Mouse (Mus musculus): ENCODE results near the gene Nphp3.

- no peak for TF ChIP-seq EP300 (IDR thresholded peaks at IDR 0.05)
- TF ChIP-seq CTCF (IDR thresholded peaks at IDR 0.05) = no peak
Measured at GRCm38 (mm10) chr9:104027186-104027585, 24.8 kb downstream of the Nphp3 start.
